Mouse (Mus musculus) fibroblast of lung, adult 2 months (primary cell): ENCODE data around the gene Aanat.

Experiments
- DNase-seq: peaks from one replicate; pipeline ENCODE4 v3.0.0-alpha.2; 2011; ENCODE audit warnings: low read depth

The Aanat gene

GRCm38 (mm10) chr11:116586310-116586709, at the start of gene Aanat:
Gene Aanat, plus strand, starts transcription at chr11:116586432.
- DNase-seq, result no peak

- no peak for DNase-seq
These were observed 49.5 kb upstream of the Aanat start for GRCm38 (mm10) chr11:116536685-116537084.

GRCm38 (mm10) chr11:116537388-116537787, 48.8 kb upstream of the Aanat start:
- DNase-seq, result no peak

GRCm38 (mm10) chr11:116538142-116538735, 48.0 kb upstream of the Aanat start:
- no peak for DNase-seq

GRCm38 (mm10) chr11:116541183-116541582, 45.0 kb upstream of the Aanat start:
- no peak for DNase-seq

GRCm38 (mm10) chr11:116543110-116543509, 43.1 kb upstream of the Aanat start:
- DNase-seq, result no peak

GRCm38 (mm10) chr11:116547296-116548060, 38.8 kb upstream of the Aanat start:
- no peak for DNase-seq

- no peak for DNase-seq
These were observed 37.5 kb upstream of the Aanat start for GRCm38 (mm10) chr11:116548780-116549179.

GRCm38 (mm10) chr11:116549273-116550038, 36.8 kb upstream of the Aanat start:
- DNase-seq, result no peak

- no peak for DNase-seq
These were observed 35.5 kb upstream of the Aanat start for GRCm38 (mm10) chr11:116550748-116551147.

- DNase-seq, result no peak
These were observed 34.0 kb upstream of the Aanat start for GRCm38 (mm10) chr11:116552194-116552593.

GRCm38 (mm10) chr11:116554171-116554878, 31.9 kb upstream of the Aanat start:
- no peak for DNase-seq

GRCm38 (mm10) chr11:116555572-116555971, 30.7 kb upstream of the Aanat start:
- no peak for DNase-seq

GRCm38 (mm10) chr11:116556308-116556707, 29.9 kb upstream of the Aanat start:
- DNase-seq, result no peak

GRCm38 (mm10) chr11:116565283-116566041, 20.8 kb upstream of the Aanat start:
- no peak for DNase-seq

GRCm38 (mm10) chr11:116567531-116567930, 18.7 kb upstream of the Aanat start:
- DNase-seq, result no peak

- DNase-seq, result no peak
These were observed 15.4 kb upstream of the Aanat start for GRCm38 (mm10) chr11:116570821-116571220.

- peak; percentile 69 for DNase-seq
These were observed 14.2 kb upstream of the Aanat start for GRCm38 (mm10) chr11:116571767-116572679.

GRCm38 (mm10) chr11:116572756-116573543, 13.3 kb upstream of the Aanat start:
- DNase-seq, result no peak

- DNase-seq, result no peak
These were observed 11.7 kb upstream of the Aanat start for GRCm38 (mm10) chr11:116574486-116574885.
